Mouse (Mus musculus): ENCODE data around the gene Gm11020. TPM values are rescaled to one million over a fixed set of nuclear protein-coding genes. Genes with fewer than 3 reads are reported as not detected.
"Not testable (repeated sequence)": the region's sequence is repeated elsewhere in the genome, so short reads cannot be mapped to it uniquely, and the experiment has no call there.

The Gm11020 gene
- total RNA-seq (2022), result not detected

DNA sequence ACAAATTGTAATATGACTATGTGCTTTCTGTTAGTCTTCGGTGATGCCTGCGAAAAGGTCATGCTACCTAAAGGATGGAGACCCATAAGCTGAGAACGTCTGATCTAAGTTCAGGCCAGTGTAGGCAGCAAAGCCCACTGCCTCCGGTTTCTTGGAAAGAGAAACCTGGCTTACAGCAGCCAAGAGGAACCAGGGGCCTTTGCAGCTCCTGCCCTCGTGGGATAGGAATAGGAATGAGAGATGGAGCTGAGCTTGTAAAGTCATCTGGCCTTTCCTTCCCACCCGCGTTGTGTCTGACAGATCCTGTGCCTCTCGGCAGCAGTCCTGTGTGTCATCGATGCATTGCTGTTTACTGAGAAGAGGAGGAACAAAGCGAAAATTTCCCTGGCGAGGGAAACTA lies at the start of gene Gm11020:
Gene Gm11020 (plus strand): TSS at position 301 of the 400 bp plus-strand sequence.
- DNase-seq, result not testable (repeated sequence)

GRCm38 (mm10) chr8:104293081-104293480 lies 28.3 kb upstream of the Gm11020 start, which contains the start of gene Cmtm2a:
Cmtm2a (minus strand) TSS chr8:104293181.
- not testable (repeated sequence) for DNase-seq

GRCm38 (mm10) chr8:104294396-104294795 lies 27.0 kb upstream of the Gm11020 start:
- DNase-seq, result no peak

GRCm38 (mm10) chr8:104301577-104301976 lies 19.8 kb upstream of the Gm11020 start:
- not testable (repeated sequence) for DNase-seq

GRCm38 (mm10) chr8:104302536-104302935 lies 18.8 kb upstream of the Gm11020 start:
- DNase-seq, result not testable (repeated sequence)

GRCm38 (mm10) chr8:104304962-104305361 lies 16.4 kb upstream of the Gm11020 start:
- no peak for DNase-seq

- not testable (repeated sequence) for DNase-seq
Measured at GRCm38 (mm10) chr8:104308341-104308740, 13.0 kb upstream of the Gm11020 start.

DNA sequence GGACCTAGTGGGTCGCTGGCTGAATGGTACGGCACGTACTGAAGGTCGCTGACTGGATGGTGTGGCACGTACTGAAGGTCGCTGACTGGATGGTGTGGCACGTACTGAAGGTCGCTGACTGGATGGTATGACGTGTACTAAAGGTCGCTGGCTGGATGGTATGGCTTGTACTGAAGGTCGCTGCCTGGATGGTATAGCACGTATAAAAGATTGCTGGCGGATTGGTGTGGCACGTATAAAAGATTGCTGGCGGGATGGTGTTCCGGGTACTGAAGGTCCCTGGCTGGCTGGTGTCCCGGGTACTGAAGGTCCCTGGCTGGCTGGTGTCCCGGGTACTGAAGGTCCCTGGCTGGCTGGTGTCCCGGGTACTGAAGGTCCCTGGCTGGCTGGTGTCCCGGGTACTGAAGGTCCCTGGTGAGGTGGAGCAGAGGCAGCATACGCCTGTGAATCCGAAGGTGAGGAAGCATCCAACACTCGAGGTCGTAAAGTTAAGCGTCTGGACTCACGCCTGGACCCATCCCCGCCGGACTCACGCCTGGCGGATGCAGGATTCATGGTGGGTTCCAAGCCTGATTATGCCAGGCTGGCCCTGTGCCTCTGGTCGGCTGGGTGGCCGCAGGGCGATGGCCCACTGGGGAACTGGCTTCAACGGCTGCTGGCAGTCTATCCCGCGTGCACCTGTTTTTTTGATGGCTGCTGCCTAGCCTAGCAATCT lies 11.8 kb upstream of the Gm11020 start, which contains the start of the genes Gm45711 and Cmtm1:
Gene Gm45711 (minus strand): TSS at position 641 of the 715 bp plus-strand sequence.
Gene Cmtm1 (minus strand): TSS at position 705 of the 715 bp plus-strand sequence.
- DNase-seq, result peak; percentile 90

GRCm38 (mm10) chr8:104312023-104312422 lies 9.3 kb upstream of the Gm11020 start:
- not testable (repeated sequence) for DNase-seq

- DNase-seq, result no peak
Measured at GRCm38 (mm10) chr8:104313311-104313710, 8.1 kb upstream of the Gm11020 start.

DNA sequence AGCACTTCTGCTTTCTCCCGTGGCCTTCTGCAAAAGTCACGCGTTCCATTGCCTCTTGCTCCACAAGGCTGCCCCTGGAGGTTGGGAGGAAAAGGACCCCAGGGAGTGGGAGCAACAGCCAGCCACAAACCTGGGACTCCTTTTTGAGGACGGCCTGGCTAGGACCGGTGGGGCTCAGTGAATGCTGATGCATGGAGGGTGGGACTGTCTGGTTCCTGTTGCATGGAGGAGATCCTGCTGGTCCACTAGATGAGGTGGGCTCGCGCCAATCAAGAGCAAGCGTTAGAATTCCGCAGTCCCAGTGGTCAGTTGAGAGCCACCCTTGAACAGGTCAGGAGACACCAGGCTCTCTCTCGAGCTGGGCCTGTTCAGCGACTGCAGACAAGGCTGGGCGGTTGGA lies 563 bp downstream of the Gm11020 start, which contains the start of gene Cmtm2b:
Gene Cmtm2b (plus strand): TSS at position 301 of the 400 bp plus-strand sequence.
- DNase-seq, result not testable (repeated sequence)

DNA sequence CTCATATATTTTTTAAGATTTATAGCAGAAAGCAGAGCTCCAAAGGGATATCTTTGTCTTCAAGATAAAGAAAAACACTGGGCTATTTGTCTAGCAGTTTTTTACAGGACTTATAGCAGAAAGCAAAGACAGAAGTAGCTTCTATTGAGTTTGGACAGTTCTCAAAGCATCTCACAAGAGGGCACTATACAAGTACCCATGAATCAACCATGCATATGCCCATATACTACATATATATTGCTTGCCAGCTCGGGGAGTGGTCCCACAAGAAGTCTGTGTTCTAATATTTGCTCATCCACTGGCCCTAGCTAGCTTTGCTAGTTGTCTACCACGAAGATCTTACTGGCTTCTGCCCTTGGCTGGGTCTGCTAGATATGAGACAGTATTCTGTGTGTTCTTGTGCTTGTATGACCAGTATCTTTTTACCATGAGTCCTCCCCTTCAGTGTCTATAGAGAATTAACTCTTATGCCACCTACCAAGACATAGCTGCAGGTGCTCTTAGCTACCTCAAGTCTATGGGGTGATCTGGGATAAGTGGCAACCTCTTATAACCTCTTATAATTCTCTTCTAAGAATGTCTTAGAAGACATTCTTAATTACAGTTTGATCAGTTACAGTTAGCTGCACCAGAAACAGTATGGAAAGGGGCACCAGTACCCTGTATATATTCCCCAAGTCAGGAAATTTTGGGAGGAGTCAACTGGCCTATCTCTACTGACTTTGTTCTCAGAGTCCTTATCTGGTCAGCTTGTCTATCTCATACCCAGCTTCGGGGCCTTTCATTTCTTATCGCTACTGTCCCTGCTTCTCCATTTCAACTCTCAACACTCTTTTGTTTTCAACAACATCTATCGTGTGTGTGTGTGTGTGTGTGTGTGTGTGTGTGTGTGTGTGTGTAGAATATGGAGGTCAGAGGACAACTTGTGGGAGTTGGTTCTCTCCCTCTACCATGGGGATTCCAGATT lies 11.6 kb downstream of the Gm11020 start:
- no peak for DNase-seq

DNA sequence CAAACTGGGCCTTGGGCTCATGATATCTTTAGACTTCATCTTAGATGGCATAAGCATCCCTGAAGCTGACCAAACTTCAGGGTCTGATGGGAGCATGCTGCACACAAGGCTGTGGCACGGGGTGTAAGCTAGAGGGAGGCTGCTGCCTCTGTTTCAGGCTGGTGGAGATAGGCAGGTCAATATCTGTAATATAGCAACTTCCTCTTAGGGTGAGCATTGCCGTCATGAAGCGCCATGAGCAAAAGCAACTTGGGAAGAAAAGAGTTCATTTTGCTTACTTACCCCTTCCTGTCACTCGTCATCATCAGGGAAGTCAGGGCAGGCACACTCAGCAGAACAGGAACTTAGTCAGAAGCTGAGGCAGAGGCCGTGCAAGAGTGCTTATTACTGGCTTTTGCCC lies 12.4 kb downstream of the Gm11020 start:
- DNase-seq, result no peak

DNA sequence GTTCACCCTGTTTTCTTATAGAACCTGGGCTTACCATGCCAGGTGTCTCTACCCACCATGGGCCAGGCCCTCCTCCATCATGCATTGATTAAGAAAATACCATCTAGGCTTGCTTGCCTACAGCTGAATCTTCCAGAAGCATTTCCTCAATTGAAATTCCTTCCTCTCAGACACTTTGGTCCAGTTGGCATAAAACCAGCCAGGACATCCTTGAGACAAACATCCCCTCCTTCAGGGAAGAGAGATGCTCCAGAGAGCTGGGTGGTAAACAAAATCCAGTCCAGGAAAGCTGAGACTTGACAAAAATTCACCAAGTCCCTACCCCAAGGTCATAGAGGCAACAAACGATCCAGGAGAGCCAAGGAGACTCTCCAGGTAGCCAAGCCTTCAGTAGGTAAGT lies 12.8 kb downstream of the Gm11020 start:
- no peak for DNase-seq

- DNase-seq, result no peak
Measured at GRCm38 (mm10) chr8:104336806-104337205, 15.4 kb downstream of the Gm11020 start.

DNA sequence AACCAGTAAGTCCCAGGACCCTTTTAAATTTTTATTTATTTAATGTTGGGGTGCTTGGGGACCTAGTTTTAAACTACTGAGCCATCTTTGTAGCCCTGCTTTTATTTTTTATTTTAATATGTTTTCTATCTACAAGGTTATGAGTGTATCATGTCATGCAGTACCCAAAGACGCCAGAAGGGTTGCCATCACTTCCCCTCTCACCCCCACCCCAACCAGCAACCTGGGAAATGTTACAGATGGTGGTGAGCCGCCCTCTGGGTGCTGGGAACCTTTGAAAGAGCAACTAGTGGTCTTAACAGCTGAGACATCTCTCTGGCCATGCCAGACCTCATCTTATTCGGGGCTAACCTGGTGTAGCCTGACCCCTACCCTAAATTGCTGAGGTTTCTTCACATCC lies 16.5 kb downstream of the Gm11020 start:
- DNase-seq, result no peak

DNA sequence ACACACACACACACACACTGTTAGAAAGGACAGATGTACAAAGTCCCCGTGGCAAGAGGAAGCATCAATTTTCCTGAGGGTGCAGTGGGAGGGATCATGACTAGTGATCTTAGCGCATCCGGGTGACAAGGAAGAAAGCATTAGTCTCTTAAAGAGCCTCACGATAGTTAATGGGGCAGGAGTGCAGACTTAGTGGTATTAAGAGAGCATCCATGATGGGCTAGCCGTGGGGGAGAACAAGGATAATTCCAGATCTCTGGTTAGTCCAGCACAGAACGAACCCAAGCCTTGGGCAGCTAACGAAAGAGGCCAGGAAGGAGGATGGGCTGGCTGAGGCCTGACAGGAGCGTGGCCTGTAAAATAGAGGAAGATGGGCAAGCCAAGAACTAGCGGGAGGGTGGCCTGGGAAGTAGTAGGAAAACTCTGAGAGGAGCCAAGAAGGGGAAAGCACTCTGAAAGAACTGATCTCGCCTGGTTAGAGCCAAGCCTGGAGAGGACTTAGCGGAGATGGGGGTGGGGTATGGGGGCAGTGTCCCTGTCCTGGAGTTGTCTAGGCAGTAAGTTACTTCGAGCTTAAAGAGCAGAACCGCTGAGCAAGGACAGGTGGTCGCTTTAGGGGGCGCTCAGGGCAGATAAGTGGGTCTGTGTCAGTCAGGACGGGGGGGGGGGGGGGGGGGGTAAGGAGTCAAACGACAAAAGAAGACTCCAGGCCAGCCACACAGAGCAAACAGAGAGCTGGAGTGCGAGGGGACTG lies 18.0 kb downstream of the Gm11020 start, which contains the start of gene Cmtm3:
Gene Cmtm3 (plus strand): TSS at position 182 of the 754 bp plus-strand sequence.
- no peak for DNase-seq

DNA sequence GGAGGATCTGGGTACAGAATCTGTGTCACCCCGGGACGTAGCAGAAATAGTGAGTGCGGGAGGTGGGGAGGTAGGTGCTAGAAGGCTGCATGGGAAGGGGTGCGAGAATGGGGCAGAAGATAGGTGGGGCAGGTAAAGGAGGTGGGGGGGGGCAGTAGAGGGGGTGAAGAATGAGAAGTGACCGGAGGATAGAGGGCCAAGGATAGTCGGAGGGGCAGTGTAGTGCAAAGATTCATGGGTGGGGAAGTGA lies 18.5 kb downstream of the Gm11020 start:
- DNase-seq, result no peak

GRCm38 (mm10) chr8:104340233-104341105 lies 19.1 kb downstream of the Gm11020 start:
- peak; percentile 80 for DNase-seq

- DNase-seq, result peak; percentile 73
Measured at GRCm38 (mm10) chr8:104341106-104341561, 19.8 kb downstream of the Gm11020 start.

DNA sequence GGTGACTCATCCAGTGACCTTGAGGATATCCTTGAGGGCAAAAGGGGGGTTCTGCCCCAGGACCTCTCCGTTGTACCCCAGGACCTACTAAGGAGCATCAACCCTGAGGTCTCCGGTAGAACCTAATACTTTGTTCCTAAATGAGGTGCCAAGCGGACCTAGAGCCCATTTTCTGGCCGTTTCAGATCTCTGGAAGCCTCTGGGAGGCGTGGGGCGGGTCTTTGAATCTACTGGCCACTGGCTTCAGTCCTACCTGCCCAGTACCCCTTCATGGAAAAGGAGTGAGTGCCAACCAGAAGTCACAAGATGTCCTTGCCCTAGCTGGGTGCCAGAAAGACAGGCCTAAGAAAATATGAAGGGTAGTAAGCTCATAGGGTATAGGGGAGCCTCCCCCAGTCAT lies 20.3 kb downstream of the Gm11020 start:
- no peak for DNase-seq
